Mouse (Mus musculus): ENCODE results near the gene Gm3755. TPM values are rescaled to one million over a fixed set of nuclear protein-coding genes. Genes with fewer than 3 reads are reported as not detected.
"Not testable (repeated sequence)": the region's sequence is repeated elsewhere in the genome, so short reads cannot be mapped to it uniquely, and the experiment has no call there.

Gm3755 gene
- polyA plus RNA-seq (2012; rRNA removed) = not detected in 2 replicates

DNA sequence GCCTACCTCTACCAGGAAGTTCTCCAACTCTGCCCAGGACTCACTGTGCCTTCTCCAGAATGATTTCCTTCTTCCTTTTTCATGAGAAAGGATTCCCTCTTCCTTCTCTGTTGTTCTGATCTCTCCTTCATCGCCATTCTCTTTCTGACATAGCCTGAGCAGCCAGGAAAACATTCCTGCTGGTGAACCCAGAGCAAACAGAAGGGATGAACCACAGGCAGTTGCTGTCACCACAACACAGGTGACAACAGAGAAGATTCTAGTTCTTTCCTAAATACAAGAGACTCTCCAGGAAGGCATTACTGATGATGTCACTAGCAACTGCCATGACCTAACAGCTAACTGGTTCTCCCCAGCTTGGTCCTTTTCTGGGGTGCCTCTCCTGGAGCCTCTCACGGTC, at the start of gene Gm3755:
Gm3755 (minus strand) TSS at position 101 of the 400 bp plus-strand sequence.
- no CpG with 5 or more reads among the region's 2 CpGs for WGBS

DNA sequence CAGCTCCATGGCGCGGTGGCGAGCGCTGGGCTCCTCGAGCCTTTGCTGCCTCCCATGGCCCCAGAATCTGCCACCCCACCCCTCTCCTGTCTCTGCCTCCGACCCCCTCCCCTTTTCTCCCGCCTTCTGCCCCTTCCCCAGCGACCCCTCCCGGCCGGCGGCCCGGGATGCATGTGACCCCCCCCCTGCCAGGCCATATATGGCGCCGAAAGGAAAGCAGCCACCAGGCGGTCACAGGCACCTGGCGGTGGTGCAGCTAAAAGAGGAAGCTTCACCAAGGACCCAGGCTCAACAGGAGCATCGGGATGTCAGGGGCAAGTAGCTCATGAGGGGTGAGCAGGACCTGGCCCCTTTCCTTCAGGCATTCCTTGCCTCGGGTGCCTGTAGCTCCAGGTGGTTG, 38.0 kb upstream of the Gm3755 start:
- not testable (repeated sequence) for H3K36me3 ChIP-seq (ENCODE audit: control insufficient read depth, insufficient read depth, low read length); DNase-seq (ENCODE audit: low read depth in 1 of 2, low spot score in 2 of 2); H3K4me3 ChIP-seq (ENCODE audit: extremely low read depth, insufficient read depth, insufficient read length); H3K27ac ChIP-seq (ENCODE audit: insufficient read depth, low read length); H3K27me3 ChIP-seq (ENCODE audit: control insufficient read depth, insufficient read depth, low read length); H3K4me1 ChIP-seq (ENCODE audit: control insufficient read depth, insufficient read depth, insufficient read length)
- 2% methylated on average over 14 of the region's 18 CpGs for WGBS

More for the DNA sequence above, at the start of gene Gm3755:
- not testable (repeated sequence) for DNase-seq (ENCODE audit: low read depth in 1 of 2, low spot score in 2 of 2); H3K27ac ChIP-seq (ENCODE audit: insufficient read depth, low read length); H3K4me1 ChIP-seq (ENCODE audit: control insufficient read depth, insufficient read depth, insufficient read length); H3K27me3 ChIP-seq (ENCODE audit: control insufficient read depth, insufficient read depth, low read length); H3K36me3 ChIP-seq (ENCODE audit: control insufficient read depth, insufficient read depth, low read length); H3K4me3 ChIP-seq (ENCODE audit: extremely low read depth, insufficient read depth, insufficient read length)

DNA sequence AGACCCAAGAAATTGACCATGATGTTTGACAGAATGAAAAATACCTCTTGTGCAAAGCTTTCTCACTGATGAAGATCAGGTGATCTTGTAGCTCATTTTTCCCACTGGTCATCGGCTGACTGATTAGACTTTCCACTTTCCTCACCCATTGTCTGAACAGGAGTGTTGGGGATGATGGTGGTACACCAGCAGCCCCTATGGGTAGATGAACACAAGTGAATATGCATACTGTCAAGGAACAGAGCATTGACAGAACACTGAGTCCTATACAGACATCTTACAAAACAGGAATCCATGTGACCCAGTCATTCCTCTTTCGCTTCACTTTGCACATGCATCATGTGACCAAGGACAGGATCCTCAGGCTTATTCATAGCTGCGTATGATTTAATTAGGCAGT, 32.9 kb upstream of the Gm3755 start, which contains the start of gene Gm3752:
Gm3752 (minus strand) TSS at position 101 of the 400 bp plus-strand sequence.
- H3K36me3 ChIP-seq (ENCODE audit: control insufficient read depth, insufficient read depth, low read length); DNase-seq (ENCODE audit: low read depth in 1 of 2, low spot score in 2 of 2); H3K27ac ChIP-seq (ENCODE audit: insufficient read depth, low read length); H3K27me3 ChIP-seq (ENCODE audit: control insufficient read depth, insufficient read depth, low read length); H3K4me1 ChIP-seq (ENCODE audit: control insufficient read depth, insufficient read depth, insufficient read length); H3K4me3 ChIP-seq (ENCODE audit: extremely low read depth, insufficient read depth, insufficient read length): not testable (repeated sequence)
- WGBS = 67% methylated on average over 1 of the region's 3 CpGs

DNA sequence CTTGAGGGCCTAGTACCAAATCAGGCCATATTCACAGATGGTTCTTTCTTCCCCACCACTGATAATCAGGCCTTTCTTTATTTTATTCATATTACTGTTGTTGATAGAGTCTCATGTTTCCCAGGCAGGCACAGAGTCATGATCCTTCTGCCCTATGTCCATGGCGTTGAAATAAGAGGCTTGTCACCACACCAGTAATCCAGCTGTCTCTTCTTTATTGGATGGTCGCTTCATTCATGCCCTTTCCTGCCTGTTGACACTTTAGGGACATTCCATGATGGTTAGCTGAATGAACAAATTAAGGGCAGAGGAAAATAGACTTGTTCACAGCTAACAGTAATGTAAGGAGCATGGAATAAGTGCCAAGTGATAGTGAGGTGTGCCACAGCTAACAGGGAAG, 28.2 kb downstream of the Gm3755 start:
- H3K27ac ChIP-seq (ENCODE audit: insufficient read depth, low read length); H3K4me1 ChIP-seq (ENCODE audit: control insufficient read depth, insufficient read depth, insufficient read length); H3K36me3 ChIP-seq (ENCODE audit: control insufficient read depth, insufficient read depth, low read length); H3K4me3 ChIP-seq (ENCODE audit: extremely low read depth, insufficient read depth, insufficient read length); H3K27me3 ChIP-seq (ENCODE audit: control insufficient read depth, insufficient read depth, low read length); DNase-seq (ENCODE audit: low read depth in 1 of 2, low spot score in 2 of 2): not testable (repeated sequence)
- WGBS = 72% methylated on average over 2 of the region's 2 CpGs

Other genes with a start within 250 kb of the Gm3755 start
- gene Gm3727, start 186.2 kb downstream of the Gm3755 start, polyA plus RNA-seq (2012; rRNA removed) = not detected in 2 replicates
- gene Gm3739, start 135.9 kb downstream of the Gm3755 start, polyA plus RNA-seq (2012; rRNA removed) = 0.09 TPM in 1 of 2 replicates, not detected in the other
- gene Gm5797, start 118.5 kb downstream of the Gm3755 start, polyA plus RNA-seq (2012; rRNA removed) = not detected in 2 replicates
- gene Gm8374, start 85.8 kb downstream of the Gm3755 start, polyA plus RNA-seq (2012; rRNA removed) = not detected in 2 replicates
- 0.07 TPM in 1 of 2 replicates, not detected in the other for gene Gm3752, start 32.8 kb upstream of the Gm3755 start, polyA plus RNA-seq (2012; rRNA removed)
- gene Gm3558, start 117.6 kb upstream of the Gm3755 start, polyA plus RNA-seq (2012; rRNA removed) = 0.06 TPM in 1 of 2 replicates, not detected in the other
- not detected in 2 replicates for gene Gm10338, start 144.7 kb upstream of the Gm3755 start, polyA plus RNA-seq (2012; rRNA removed)
- gene Gm10128, start 193.1 kb upstream of the Gm3755 start, polyA plus RNA-seq (2012; rRNA removed) = not detected in 2 replicates

All from spleen, adult 2 months (tissue).